Mouse (Mus musculus): ENCODE measurements around the gene Prrt4. TPM values are rescaled to one million over a fixed set of nuclear protein-coding genes. Genes with fewer than 3 reads are reported as not detected.
"Not testable (repeated sequence)": the region's sequence is repeated elsewhere in the genome, so short reads cannot be mapped to it uniquely, and the experiment has no call there.

Prrt4 gene
- total RNA-seq (2021), result 1 to 10 TPM; 2.6 to 2.7 TPM
- long read RNA-seq, experiment 1, partial matches to known transcripts, result 0 of 1 reads
- long read RNA-seq, experiment 1, other reads (novel, unspliced or antisense), result 0 of 1 reads
- long read RNA-seq, experiment 2, partial matches to known transcripts, result 1 of 9 reads
- long read RNA-seq, experiment 2, other reads (novel, unspliced or antisense), result 7 of 9 reads

DNA sequence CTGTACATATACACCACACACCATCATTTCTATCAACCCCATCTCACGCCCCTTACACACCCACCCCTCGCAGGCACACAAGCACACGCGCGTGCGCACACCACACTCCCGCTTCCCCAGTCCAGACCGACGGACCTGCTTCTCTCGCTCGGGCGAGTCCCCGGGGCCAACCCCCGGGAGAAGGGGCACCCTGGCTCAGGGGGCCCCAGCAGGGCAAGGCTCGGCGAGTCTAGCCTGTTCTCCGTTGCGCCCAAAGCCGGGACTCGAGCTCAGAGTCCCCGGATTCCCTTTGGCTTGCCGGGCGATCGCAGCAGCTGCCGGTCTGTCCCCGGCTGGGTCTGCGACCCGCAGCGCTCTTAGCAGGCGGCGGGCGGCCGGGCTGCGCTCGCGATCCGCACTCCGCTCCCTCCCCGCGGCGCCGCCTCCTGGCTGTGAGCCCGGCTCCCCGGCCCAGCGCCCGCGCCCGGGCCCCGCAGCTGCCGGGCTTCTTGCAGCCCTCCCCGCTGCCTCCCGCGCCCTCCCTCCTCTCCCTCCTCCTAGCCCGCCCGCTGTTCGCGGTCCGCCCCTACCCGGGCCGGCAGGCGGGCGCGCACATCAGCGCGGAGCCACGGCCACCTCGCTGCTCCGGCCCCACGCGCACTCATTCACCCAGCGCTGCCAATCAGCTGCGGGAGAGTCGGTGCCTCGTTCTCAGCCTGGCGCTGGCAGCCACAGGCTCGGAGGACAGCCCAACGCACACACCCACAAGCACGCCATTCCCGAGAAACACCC is at the start of gene Prrt4:
Prrt4 (minus strand) TSS at position 697 of the 771 bp plus-strand sequence.
- Histone ChIP-seq H3K27ac (peak within 1 kb of the TSS; percentile 86), H3K4me3 (peak within 1 kb of the TSS; percentile 67)
- DNase-seq (ENCODE audit: low spot score in 2 of 2), result peak; percentile 58 to 65
- no peak for TF ChIP-seq CTCF (conservative IDR thresholded peaks at IDR 0.05)

DNA sequence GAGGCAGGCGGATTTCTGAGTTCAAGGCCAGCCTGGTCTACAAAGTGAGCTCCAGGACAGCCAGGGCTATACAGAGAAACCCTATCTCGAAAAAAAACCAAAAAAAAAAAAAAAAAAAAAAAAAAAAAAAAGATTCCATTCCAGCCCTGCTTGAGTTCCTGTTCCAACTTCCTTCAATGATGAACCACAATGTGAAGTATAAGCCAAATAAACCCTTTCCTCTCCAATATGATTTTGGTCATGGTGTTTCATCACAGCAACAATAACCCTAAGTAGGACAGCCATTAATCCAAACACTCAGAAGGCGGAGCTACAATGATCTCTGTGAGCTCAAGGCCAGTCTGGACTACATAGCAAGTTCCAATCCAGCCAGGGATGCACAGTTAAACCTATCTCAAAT is 38.3 kb upstream of the Prrt4 start:
- not testable (repeated sequence) for DNase-seq (ENCODE audit: low spot score in 2 of 2); H3K27ac ChIP-seq; H3K4me3 ChIP-seq

DNA sequence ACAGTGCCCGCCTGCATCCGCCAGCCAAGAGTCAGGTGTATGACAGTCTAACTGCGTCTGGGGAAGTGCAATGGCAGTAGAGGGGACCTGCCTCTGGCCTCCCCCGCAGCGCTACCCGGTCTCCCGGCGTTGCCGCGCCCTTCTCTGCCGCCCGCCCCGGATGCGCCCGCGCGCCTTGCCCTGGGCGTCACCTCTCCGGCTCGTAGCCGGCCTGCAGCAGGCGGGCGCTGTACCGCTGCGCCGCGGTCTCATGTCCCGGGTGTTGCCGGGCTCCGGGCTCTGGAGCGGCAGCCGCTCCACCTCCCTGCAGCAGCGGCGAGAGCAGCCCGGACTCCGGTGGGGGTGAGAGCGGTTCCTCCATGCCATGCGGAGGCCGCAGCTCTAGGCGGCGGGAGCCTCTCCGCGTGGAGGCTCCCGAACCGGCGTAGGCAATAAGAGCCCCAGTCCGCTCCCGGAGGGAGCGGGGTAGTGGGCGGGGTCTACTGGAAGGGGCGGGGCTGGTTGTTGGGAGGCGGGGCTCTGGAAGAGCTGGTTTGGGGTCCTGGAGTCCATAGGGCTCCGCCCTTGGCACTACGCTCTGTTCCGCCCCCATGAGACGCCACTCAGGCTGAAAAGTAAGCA is 36.6 kb upstream of the Prrt4 start, which contains the start of gene Impdh1:
Impdh1 (minus strand) TSS at position 484 of the 621 bp plus-strand sequence.
- peak in 1 of 2 experiments; percentile 46 for DNase-seq (ENCODE audit: low spot score in 2 of 2)

DNA sequence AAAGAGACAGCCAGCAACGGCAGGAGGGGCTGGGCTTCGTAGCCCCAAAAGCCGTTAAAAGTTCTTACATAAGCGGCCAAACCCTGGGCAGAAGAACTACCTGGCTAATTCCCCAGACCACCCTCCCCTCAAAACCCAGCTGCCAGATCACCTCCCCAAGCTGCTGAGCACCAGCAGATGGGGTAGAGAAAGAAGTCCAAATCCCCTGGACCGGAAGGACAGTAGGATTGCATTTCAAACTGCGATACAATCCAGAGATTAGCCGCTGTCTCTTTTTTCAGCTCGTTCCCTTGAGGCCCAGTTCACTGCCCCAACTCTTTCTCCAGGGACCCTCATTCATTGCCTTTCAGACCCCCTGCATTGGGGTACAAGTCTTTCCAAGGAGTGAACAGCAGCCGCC is 35.8 kb upstream of the Prrt4 start:
- Histone ChIP-seq H3K27ac (peak overlapping the region; percentile 82), H3K4me3 (peak overlapping the region; percentile 74)
- DNase-seq (ENCODE audit: low spot score in 2 of 2), result no peak
- no peak for TF ChIP-seq CTCF (conservative IDR thresholded peaks at IDR 0.05)

More for the DNA sequence above, 36.6 kb upstream of the Prrt4 start, which contains the start of gene Impdh1:
- H3K4me3 ChIP-seq, result peak within 1 kb of the TSS; percentile 74
- H3K27ac ChIP-seq, result peak within 1 kb of the TSS; percentile 82
- no peak; the same call in 1 of the 2 replicates for TF ChIP-seq CTCF (conservative IDR thresholded peaks at IDR 0.05)

DNA sequence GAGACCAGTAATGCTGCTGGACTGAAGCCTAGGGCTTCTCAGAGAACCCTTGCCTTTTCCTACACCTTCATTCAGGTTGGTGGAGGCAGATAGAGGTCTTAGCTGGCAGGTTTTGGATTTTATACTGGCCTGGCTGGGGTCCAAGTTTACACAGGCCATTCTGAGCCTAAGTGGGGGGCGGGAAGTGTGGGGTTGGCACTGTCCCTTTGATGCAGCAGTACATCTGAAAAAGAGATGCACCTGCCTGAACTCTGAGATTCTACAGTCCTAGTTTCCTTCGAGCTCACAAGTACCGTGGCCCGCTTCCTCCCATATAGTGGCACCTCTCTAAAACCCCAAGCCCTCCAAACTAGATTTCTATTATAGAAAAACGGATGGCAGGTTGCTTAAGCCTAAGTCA is 35.4 kb upstream of the Prrt4 start:
- TF ChIP-seq CTCF (conservative IDR thresholded peaks at IDR 0.05), result no peak
- Histone ChIP-seq H3K27ac (peak overlapping the region; percentile 82), H3K4me3 (peak overlapping the region; percentile 74)
- no peak for DNase-seq (ENCODE audit: low spot score in 2 of 2)

DNA sequence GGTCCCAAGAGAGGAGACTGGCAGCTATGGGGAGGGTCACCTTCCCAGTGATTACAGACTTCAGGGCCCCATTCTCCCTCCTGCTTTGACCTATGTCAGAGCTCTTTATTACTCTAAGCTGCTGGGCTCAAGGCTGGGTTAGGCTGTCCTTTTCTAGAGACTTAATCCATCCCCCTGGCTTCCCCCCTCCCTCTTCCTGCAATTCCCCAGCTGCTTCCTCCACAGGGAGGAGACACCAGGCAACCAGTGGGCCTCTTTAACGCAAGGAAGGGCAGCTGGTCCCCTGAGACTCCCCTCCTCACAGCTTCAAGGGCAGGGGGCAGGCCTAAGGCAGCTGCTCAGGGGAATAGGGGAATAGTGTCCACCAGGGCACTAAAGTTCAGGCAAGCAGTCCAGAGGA is 34.9 kb upstream of the Prrt4 start:
- Histone ChIP-seq H3K27ac (peak overlapping the region; percentile 39; the same call in 1 of the 2 replicates), H3K4me3 (no peak overlapping the region)
- TF ChIP-seq CTCF (conservative IDR thresholded peaks at IDR 0.05), result 0 out of 2 replicates have a peak, but pooled peaks have one; percentile 21
- no peak for DNase-seq (ENCODE audit: low spot score in 2 of 2)

DNA sequence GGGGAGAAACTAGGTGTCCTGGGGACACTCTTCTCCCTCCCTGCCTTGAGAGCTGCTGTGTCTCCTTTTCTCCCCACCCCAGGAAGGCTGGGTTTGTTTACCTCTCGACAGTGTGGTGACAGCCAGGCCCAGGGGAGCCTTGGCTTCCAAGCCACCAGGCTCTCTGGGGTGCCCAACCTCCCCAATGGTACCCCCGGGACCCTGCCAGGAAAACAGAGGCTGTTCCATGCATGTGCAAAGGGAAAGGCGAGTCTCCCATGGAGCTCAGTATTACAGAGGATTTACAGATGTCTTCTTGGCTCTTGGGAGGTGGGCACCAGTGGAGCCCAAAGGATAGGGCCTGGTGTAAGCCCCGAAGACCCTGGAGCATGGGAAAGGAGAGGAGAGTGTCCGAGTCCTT is 34.1 kb upstream of the Prrt4 start:
- H3K27ac ChIP-seq, result peak overlapping the region; percentile 39; the same call in 1 of the 2 replicates
- TF ChIP-seq CTCF (conservative IDR thresholded peaks at IDR 0.05), result no peak
- no peak for DNase-seq (ENCODE audit: low spot score in 2 of 2)
- no peak overlapping the region for H3K4me3 ChIP-seq

DNA sequence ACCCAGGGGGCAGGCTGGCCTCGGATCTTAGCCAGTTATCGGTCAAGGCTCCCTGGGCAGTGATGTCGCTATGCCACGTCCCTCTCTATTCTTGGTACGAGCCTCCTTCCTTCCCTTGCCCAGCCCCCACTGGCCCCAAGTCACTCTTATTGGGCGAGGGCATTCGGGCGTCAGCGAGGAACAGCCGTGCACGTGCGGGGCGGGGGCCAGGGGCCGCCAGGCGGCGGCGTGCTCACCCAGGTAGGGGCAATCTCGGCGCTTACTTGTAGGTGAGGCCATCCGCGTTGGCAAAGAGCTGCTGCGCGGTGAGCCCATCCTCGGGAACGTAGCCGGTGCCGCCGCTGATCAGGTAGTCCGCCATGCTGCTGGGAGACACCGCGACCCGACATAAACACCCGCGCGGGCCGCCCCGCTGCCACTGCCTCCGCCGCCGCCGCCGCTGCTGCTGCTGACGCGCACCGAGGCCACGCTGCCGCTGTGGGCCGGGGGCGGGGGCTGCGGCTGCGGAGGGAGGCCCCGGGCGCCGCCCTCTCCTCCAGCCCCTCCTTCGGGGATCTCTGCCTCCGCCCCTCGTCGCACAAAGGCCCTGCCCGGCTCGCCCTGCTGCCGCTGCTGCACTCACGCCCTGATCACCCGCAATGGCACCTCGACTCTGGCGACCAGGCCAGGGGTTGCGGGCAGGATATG is 32.6 kb upstream of the Prrt4 start:
- DNase-seq (ENCODE audit: low spot score in 2 of 2), result peak; percentile 53 to 59
- H3K27ac ChIP-seq, result peak overlapping the region; percentile 90
- H3K4me3 ChIP-seq, result peak overlapping the region; percentile 83
- 0 out of 2 replicates have a peak, but pooled peaks have one; percentile 18 for TF ChIP-seq CTCF (conservative IDR thresholded peaks at IDR 0.05)

DNA sequence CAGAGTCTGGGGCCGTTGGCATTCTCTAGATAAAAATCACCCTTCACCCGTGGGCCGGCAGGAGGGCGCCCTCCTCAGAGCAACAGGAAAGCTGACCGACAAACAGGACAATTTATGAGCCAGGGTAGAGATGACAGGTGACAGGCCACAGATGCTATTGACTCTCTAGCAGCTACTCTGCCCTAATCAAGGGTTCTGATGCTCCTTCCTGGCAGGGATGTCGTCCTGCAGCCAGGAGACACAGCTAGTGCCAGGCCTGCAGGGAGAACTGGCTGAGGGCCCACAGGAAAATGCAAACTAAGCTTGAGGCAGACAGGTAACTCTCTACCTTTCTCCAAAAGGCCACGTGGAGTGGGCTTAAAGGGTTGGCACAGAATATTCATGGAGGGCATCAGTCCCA is 31.8 kb upstream of the Prrt4 start:
- H3K4me3 ChIP-seq, result peak overlapping the region; percentile 83
- peak overlapping the region; percentile 90 for H3K27ac ChIP-seq
- TF ChIP-seq CTCF (conservative IDR thresholded peaks at IDR 0.05), result 0 out of 2 replicates have a peak, but pooled peaks have one; percentile 7
- DNase-seq (ENCODE audit: low spot score in 2 of 2), result no peak

DNA sequence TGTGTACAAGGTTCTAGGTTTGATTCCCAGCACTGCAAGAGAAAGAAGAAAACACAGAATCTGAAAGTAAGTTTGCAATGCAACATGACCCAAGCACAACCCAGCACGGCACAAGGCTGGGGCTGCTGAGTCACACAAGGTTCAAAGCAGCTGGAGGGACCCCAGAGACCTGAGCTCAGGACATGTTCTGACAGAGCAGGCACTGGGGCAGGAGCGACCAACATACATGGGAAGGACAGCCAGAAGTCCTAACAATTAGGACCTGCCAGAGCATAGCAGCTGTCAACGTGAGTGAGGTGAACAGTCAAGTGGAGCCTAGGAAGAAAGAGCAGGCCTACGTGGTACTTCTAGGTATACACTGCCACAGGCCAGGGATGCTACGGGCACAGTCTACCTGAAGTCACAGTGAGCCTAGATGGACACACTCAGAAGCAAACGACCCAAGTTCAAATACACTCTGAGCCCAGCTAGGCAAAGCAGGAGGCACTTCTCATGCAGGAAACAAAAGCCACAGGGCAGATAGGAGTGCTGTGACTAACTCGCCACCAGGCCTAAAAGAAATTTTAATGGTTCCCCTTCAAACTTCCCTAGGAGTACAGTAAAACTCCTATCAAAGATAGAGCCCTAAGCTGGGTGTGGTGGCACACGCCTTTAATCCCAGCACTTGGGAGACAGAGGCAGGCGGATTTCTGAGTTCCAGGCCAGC is 31.0 kb upstream of the Prrt4 start:
- no peak overlapping the region for H3K4me3 ChIP-seq
- no peak for DNase-seq (ENCODE audit: low spot score in 2 of 2)
- no peak for TF ChIP-seq CTCF (conservative IDR thresholded peaks at IDR 0.05)
- H3K27ac ChIP-seq, result no peak overlapping the region

DNA sequence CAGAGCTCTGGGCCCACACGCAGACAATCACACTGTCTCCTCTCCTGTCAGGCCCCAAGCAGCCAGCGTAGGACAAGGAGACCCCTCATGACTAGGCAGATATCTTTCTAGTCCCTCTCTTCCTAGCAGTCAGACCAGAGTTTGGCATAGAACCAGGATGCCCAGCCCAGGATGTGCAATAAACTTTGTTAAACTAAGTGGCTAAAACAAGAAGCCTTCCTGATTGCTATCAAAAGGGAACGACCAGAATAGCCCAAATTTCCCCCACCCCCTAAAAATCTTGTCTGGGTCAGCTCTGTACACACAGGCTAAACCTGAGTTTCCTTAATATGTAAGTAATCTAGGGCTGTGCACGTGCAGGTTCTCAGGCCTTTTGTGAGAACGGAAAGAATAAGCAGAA is 28.8 kb upstream of the Prrt4 start:
- DNase-seq (ENCODE audit: low spot score in 2 of 2), result no peak
- Histone ChIP-seq H3K4me3 (no peak overlapping the region), H3K27ac (no peak overlapping the region)
- TF ChIP-seq CTCF (conservative IDR thresholded peaks at IDR 0.05), result no peak

DNA sequence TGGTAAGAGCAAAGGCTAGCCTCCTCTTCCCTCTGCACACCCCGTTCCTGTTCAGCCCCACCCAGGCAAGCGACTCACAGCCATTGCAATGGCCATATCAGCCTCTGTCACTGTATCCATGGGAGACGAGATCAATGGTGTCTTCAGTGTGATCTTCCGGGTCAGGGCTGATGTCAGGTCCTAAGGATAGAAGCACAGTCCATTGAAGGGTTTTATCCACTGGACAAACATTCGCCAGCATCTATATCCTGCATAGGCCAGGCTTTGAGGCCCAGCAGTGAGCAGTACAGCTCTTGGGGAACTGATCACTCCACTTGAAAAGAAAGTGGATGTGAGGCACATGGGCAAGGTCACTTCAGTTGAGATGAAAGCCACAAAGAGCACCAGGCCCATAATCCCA is 27.6 kb upstream of the Prrt4 start:
- no peak for TF ChIP-seq CTCF (conservative IDR thresholded peaks at IDR 0.05)
- Histone ChIP-seq H3K4me3 (no peak overlapping the region), H3K27ac (no peak overlapping the region)
- DNase-seq (ENCODE audit: low spot score in 2 of 2), result no peak
